24 mouse cellular contexts compared by ENCODE assay signal in genomic region chr16:95405496-95405895, GRCm38 (mm10).
DNase-seq lines count a peak whose midpoint lies in the region; ATAC-seq and TF ChIP-seq lines count a peak whose summit lies in the region.
"Had no signal": no experiment of that assay in that cellular context is flagged by ENCODE, and none has a peak within 500 bp of the region (broad histone marks: within the 10 kb centered on the region; RNA-seq: fewer than 3 reads in every experiment).

No protein-coding gene starts in this region.

- 93% methylated on average over 3 of the region's 3 CpGs for WGBS in kidney, embryonic 16.5 days

- ATAC-seq in kidney, embryonic 16.5 days (ENCODE audit: low FRiP score, low TSS enrichment) = no peak
- no peak for ATAC-seq in erythroblast, adult 5-6 weeks (replicated peaks; ENCODE audit: low FRiP score, poor library complexity, severe bottlenecking)
- ATAC-seq: CD4-positive, CD25-positive, alpha-beta regulatory T cell, adult 4 months; forebrain, embryonic 16.5 days; midbrain, embryonic 13.5 days; Patski had no signal

- no peaks in the 10 kb centered on the region for H3K4me1 ChIP-seq in kidney, embryonic 16.5 days (ENCODE audit: insufficient read depth, low read length)
- H3K4me1 ChIP-seq: midbrain, embryonic 13.5 days had no signal

- H3K9ac ChIP-seq in kidney, embryonic 16.5 days (replicated peaks; ENCODE audit: low read length) = no peak overlapping the region
- H3K9ac ChIP-seq: heart, embryonic 13.5 days; hindbrain, embryonic 14.5 days; midbrain, embryonic 13.5 days had no signal

- DNase-seq in gastrocnemius, adult 2 months = peak; percentile 61
- DNase-seq in gastrocnemius, postnatal 4 days (ENCODE audit: low spot score in 2 of 2) = no peak
- peak; percentile 24 for DNase-seq in thymus, postnatal 0 days (ENCODE audit: low spot score)
- no peak for DNase-seq in thymus, postnatal 14 days
- DNase-seq in gastrocnemius, postnatal 25 days = peak; percentile 23
- peak; percentile 41 for DNase-seq in skeletal muscle tissue, adult 2 months (ENCODE audit: low read depth, low spot score)
- DNase-seq: adrenal gland, postnatal 36 days; cerebellum, adult 11-12 months; cerebellum, postnatal 25 days; embryo, embryonic 11 days; heart, postnatal 36 days; kidney, adult 2 months; kidney, postnatal 10 days; lung, adult 18-20 months; lung, postnatal 10 days; thymus, postnatal 25 days had no signal

- H3K4me2 ChIP-seq in kidney, embryonic 16.5 days (replicated peaks; ENCODE audit: low read depth, low read length) = no peak overlapping the region
- H3K4me2 ChIP-seq: heart, embryonic 13.5 days; hindbrain, embryonic 14.5 days; midbrain, embryonic 13.5 days had no signal

- intact Hi-C loops in gastrocnemius, adult 2 months (cut with DNase I) = no loop called here

- H3K4me3 ChIP-seq in gastrocnemius, adult 2 months = no peak overlapping the region
- H3K4me3 ChIP-seq in kidney, embryonic 16.5 days (ENCODE audit: low read length) = no peak overlapping the region
- H3K4me3 ChIP-seq: heart, embryonic 13.5 days; midbrain, embryonic 13.5 days had no signal

- no peak overlapping the region for H3K27ac ChIP-seq in gastrocnemius, adult 2 months
- H3K27ac ChIP-seq in kidney, embryonic 16.5 days (ENCODE audit: low read length) = no peak overlapping the region
- H3K27ac ChIP-seq: heart, embryonic 13.5 days; hindbrain, embryonic 14.5 days; midbrain, embryonic 13.5 days had no signal

- H3K9me3 ChIP-seq in kidney, embryonic 16.5 days (ENCODE audit: low read length) = no peaks in the 10 kb centered on the region
- H3K9me3 ChIP-seq: heart, embryonic 13.5 days; midbrain, embryonic 13.5 days had no signal

- no peaks in the 10 kb centered on the region for H3K27me3 ChIP-seq in kidney, embryonic 16.5 days (ENCODE audit: insufficient read depth, low read length)
- H3K27me3 ChIP-seq: heart, embryonic 13.5 days; midbrain, embryonic 13.5 days had no signal

- no peak for TF ChIP-seq CTCF in gastrocnemius, adult 2 months (IDR thresholded peaks at IDR 0.05)

- no peaks in the 10 kb centered on the region for H3K36me3 ChIP-seq in kidney, embryonic 16.5 days (ENCODE audit: insufficient read depth, low read length)
- H3K36me3 ChIP-seq: heart, embryonic 13.5 days; midbrain, embryonic 13.5 days had no signal

Comparison
In these comparisons a context has a peak if more than half of its experiments do, and no peak if none do; other contexts are left out.
1. DNase-seq: peak in gastrocnemius, adult 2 months (single experiment), thymus, postnatal 0 days (single experiment), gastrocnemius, postnatal 25 days (single experiment) and skeletal muscle tissue, adult 2 months (single experiment); none in gastrocnemius, postnatal 4 days (0 of 2) and thymus, postnatal 14 days (single experiment).